ENCODE assay signal across 23 mouse cellular contexts in genomic region chr13:16317412-16317811, GRCm38 (mm10).
A peak's percentile ranks its signal among the peaks of the same experiment; 100 is the strongest.
DNase-seq lines count a peak whose midpoint lies in the region; ATAC-seq and TF ChIP-seq lines count a peak whose summit lies in the region.
"Had no signal": no experiment of that assay in that cellular context is flagged by ENCODE, and none has a peak within 500 bp of the region (broad histone marks: within the 10 kb centered on the region; RNA-seq: fewer than 3 reads in every experiment).

No protein-coding gene starts in this region.

- no peak overlapping the region for H3K27ac ChIP-seq in kidney, postnatal 0 days
- H3K27ac ChIP-seq in kidney, adult 2 months (ENCODE audit: insufficient read depth, low read depth, low read length) = no peak overlapping the region
- H3K27ac ChIP-seq in lung, embryonic 15.5 days = no peak overlapping the region
- no peak overlapping the region for H3K27ac ChIP-seq in stomach, embryonic 16.5 days (ENCODE audit: low read length)
- H3K27ac ChIP-seq: embryonic facial prominence, embryonic 12.5 days; forebrain, embryonic 13.5 days; heart, adult 2 months; heart, embryonic 15.5 days; hindbrain, embryonic 14.5 days had no signal

- no peaks in the 10 kb centered on the region for H3K4me1 ChIP-seq in kidney, postnatal 0 days (replicated peaks; ENCODE audit: insufficient read depth, low read length)
- no peaks in the 10 kb centered on the region for H3K4me1 ChIP-seq in kidney, adult 2 months (ENCODE audit: control insufficient read depth, insufficient read depth, low read length)
- H3K4me1 ChIP-seq in lung, embryonic 15.5 days = no peaks in the 10 kb centered on the region
- no peaks in the 10 kb centered on the region for H3K4me1 ChIP-seq in stomach, embryonic 16.5 days (ENCODE audit: control insufficient read depth, insufficient read depth, low read length)
- H3K4me1 ChIP-seq: embryonic facial prominence, embryonic 12.5 days; forebrain, embryonic 13.5 days had no signal

- H3K9ac ChIP-seq in kidney, postnatal 0 days (ENCODE audit: low read depth, low read length) = no peak overlapping the region
- H3K9ac ChIP-seq in lung, embryonic 15.5 days = no peak overlapping the region
- no peak overlapping the region for H3K9ac ChIP-seq in stomach, embryonic 16.5 days (ENCODE audit: low read length)
- H3K9ac ChIP-seq: embryonic facial prominence, embryonic 12.5 days; forebrain, embryonic 13.5 days; forebrain, postnatal 0 days; heart, embryonic 15.5 days; hindbrain, embryonic 14.5 days had no signal

- ATAC-seq in kidney, postnatal 0 days (replicated peaks; ENCODE audit: low FRiP score, low read depth) = no peak
- ATAC-seq in lung, embryonic 15.5 days (ENCODE audit: borderline replicate concordance, extremely low read depth, low FRiP score, low TSS enrichment) = peak; percentile 19; the same call in 1 of the 2 replicates
- peak; percentile 40; the same call in 1 of the 2 replicates for ATAC-seq in stomach, embryonic 16.5 days (ENCODE audit: insufficient read depth, low FRiP score)
- ATAC-seq: CD4-positive, CD25-positive, alpha-beta regulatory T cell, adult 4 months; forebrain, embryonic 13.5 days; forebrain, postnatal 0 days had no signal

- peak; percentile 5 for DNase-seq in embryo, embryonic 10.5 days (ENCODE audit: low spot score)
- no peak for DNase-seq in embryo, embryonic 9.5 days (ENCODE audit: extremely low spot score)
- DNase-seq in kidney, postnatal 0 days (ENCODE audit: low spot score) = no peak
- DNase-seq in kidney, adult 2 months = no peak
- DNase-seq in lung, postnatal 10 days = no peak
- DNase-seq: adrenal gland, adult 8-10 months; adrenal gland, postnatal 36 days; B cell, adult 2 months; cerebellum, adult 2 months; cerebellum, postnatal 10 days; forebrain, postnatal 0 days; gastrocnemius, postnatal 14 days; heart, adult 2 months; heart, postnatal 14 days had no signal

- no peak overlapping the region for H3K4me3 ChIP-seq in kidney, postnatal 0 days (replicated peaks; ENCODE audit: low read depth, low read length)
- H3K4me3 ChIP-seq in kidney, adult 2 months (ENCODE audit: insufficient read depth, low read depth, low read length) = no peak overlapping the region
- no peak overlapping the region for H3K4me3 ChIP-seq in lung, embryonic 15.5 days
- H3K4me3 ChIP-seq in stomach, embryonic 16.5 days (replicated peaks; ENCODE audit: low read length) = no peak overlapping the region
- H3K4me3 ChIP-seq: embryonic facial prominence, embryonic 12.5 days; forebrain, embryonic 13.5 days; heart, adult 2 months; heart, embryonic 15.5 days had no signal

- TF ChIP-seq POLR2A in kidney, adult 2 months (IDR thresholded peaks at IDR 0.05; ENCODE audit: low read depth, low read length) = no peak

- H3K9me3 ChIP-seq in kidney, postnatal 0 days (replicated peaks; ENCODE audit: low read length) = no peaks in the 10 kb centered on the region
- no peaks in the 10 kb centered on the region for H3K9me3 ChIP-seq in lung, embryonic 15.5 days
- H3K9me3 ChIP-seq in stomach, embryonic 16.5 days (replicated peaks; ENCODE audit: control insufficient read depth, low read length) = no peaks in the 10 kb centered on the region
- H3K9me3 ChIP-seq: embryonic facial prominence, embryonic 12.5 days; forebrain, embryonic 13.5 days; G1E; heart, embryonic 15.5 days had no signal

- 0 out of 2 replicates have a peak, but pooled peaks have one; percentile 9 for TF ChIP-seq CTCF in kidney, postnatal 0 days (IDR thresholded peaks at IDR 0.05; ENCODE audit: low read depth)
- TF ChIP-seq CTCF in kidney, adult 2 months (conservative IDR thresholded peaks at IDR 0.05; ENCODE audit: insufficient read depth, insufficient read length, low read depth, low read length) = no peak

- no peaks in the 10 kb centered on the region for H3K36me3 ChIP-seq in kidney, postnatal 0 days (ENCODE audit: insufficient read depth, low read length)
- H3K36me3 ChIP-seq in kidney, adult 2 months (ENCODE audit: control insufficient read depth, insufficient read depth, low read length) = no peaks in the 10 kb centered on the region
- no peaks in the 10 kb centered on the region for H3K36me3 ChIP-seq in lung, embryonic 15.5 days
- H3K36me3 ChIP-seq in stomach, embryonic 16.5 days (ENCODE audit: control insufficient read depth, insufficient read depth, low read length) = no peaks in the 10 kb centered on the region
- H3K36me3 ChIP-seq: embryonic facial prominence, embryonic 12.5 days; G1E; heart, embryonic 15.5 days had no signal

- no peaks in the 10 kb centered on the region for H3K27me3 ChIP-seq in kidney, postnatal 0 days (ENCODE audit: insufficient read depth, low read length)
- H3K27me3 ChIP-seq in kidney, adult 2 months (replicated peaks; ENCODE audit: control insufficient read depth, insufficient read depth, low read length) = no peaks in the 10 kb centered on the region
- no peaks in the 10 kb centered on the region for H3K27me3 ChIP-seq in lung, embryonic 15.5 days
- no peaks in the 10 kb centered on the region for H3K27me3 ChIP-seq in stomach, embryonic 16.5 days (ENCODE audit: control insufficient read depth, insufficient read depth, low read length)
- H3K27me3 ChIP-seq: embryonic facial prominence, embryonic 12.5 days; forebrain, embryonic 13.5 days; heart, embryonic 15.5 days had no signal

- 42% methylated on average over 3 of the region's 3 CpGs for WGBS in kidney, postnatal 0 days
- 43% methylated on average over 3 of the region's 3 CpGs for WGBS in kidney, adult 2 months
- 14% methylated on average over 3 of the region's 3 CpGs for WGBS in lung, embryonic 15.5 days
- 26% methylated on average over 3 of the region's 3 CpGs for WGBS in stomach, embryonic 16.5 days

- no peak overlapping the region for H3K4me2 ChIP-seq in kidney, postnatal 0 days (ENCODE audit: low read length)
- no peak overlapping the region for H3K4me2 ChIP-seq in lung, embryonic 15.5 days
- no peak overlapping the region for H3K4me2 ChIP-seq in stomach, embryonic 16.5 days (ENCODE audit: low read depth, low read length)
- H3K4me2 ChIP-seq: embryonic facial prominence, embryonic 12.5 days; forebrain, embryonic 13.5 days; heart, embryonic 11.5 days; heart, embryonic 15.5 days; hindbrain, embryonic 14.5 days had no signal
